Mouse (Mus musculus) thymus, postnatal 4 days (tissue): ENCODE measurements at regions not wholly inside any gene's neighbourhood (a gene's known extent, or its start where the extent isn't known, plus 50 kb on each side); places are given as distances from the start of the nearest gene placed in this dataset.

Experiments used
- DNase-seq: peaks from one replicate; pipeline ENCODE4 v3.0.0; 2021

- no peak for DNase-seq
These were observed 166.7 kb downstream of the Cdh26 start for GRCm38 (mm10) chr2:178597084-178597470.

- DNase-seq: peak; percentile 42
These were observed 168.0 kb downstream of the Cdh26 start for GRCm38 (mm10) chr2:178598371-178598770.

GRCm38 (mm10) chr2:178598836-178599235, 168.5 kb downstream of the Cdh26 start:
- no peak for DNase-seq

GRCm38 (mm10) chr2:178603443-178603842, 173.1 kb downstream of the Cdh26 start:
- no peak for DNase-seq

- DNase-seq: no peak
These were observed 176.4 kb downstream of the Cdh26 start for GRCm38 (mm10) chr2:178606733-178607132.

GRCm38 (mm10) chr2:178610211-178610975, 180.1 kb downstream of the Cdh26 start:
- no peak for DNase-seq

GRCm38 (mm10) chr2:178614761-178615160, 184.4 kb downstream of the Cdh26 start:
- no peak for DNase-seq

- DNase-seq: no peak
These were observed 192.5 kb downstream of the Cdh26 start for GRCm38 (mm10) chr2:178622801-178623200.

- DNase-seq: no peak
These were observed 194.1 kb downstream of the Cdh26 start for GRCm38 (mm10) chr2:178624475-178624874.

- DNase-seq: no peak
These were observed 194.6 kb downstream of the Cdh26 start for GRCm38 (mm10) chr2:178624907-178625306.

GRCm38 (mm10) chr2:178629756-178630155, 199.4 kb downstream of the Cdh26 start:
- peak; percentile 77 for DNase-seq

- no peak for DNase-seq
These were observed 200.2 kb downstream of the Cdh26 start for GRCm38 (mm10) chr2:178630511-178630910.

GRCm38 (mm10) chr2:178631336-178631735, 201.0 kb downstream of the Cdh26 start:
- no peak for DNase-seq

GRCm38 (mm10) chr2:178631966-178632365, 201.6 kb downstream of the Cdh26 start:
- DNase-seq: no peak

- no peak for DNase-seq
These were observed 202.7 kb downstream of the Cdh26 start for GRCm38 (mm10) chr2:178632831-178633585.

- DNase-seq: no peak
These were observed 203.8 kb downstream of the Cdh26 start for GRCm38 (mm10) chr2:178634116-178634515.

GRCm38 (mm10) chr2:178635685-178636084, 205.4 kb downstream of the Cdh26 start:
- no peak for DNase-seq

- no peak for DNase-seq
These were observed 206.6 kb downstream of the Cdh26 start for GRCm38 (mm10) chr2:178636901-178637300.

- no peak for DNase-seq
These were observed 212.1 kb downstream of the Cdh26 start for GRCm38 (mm10) chr2:178642137-178643052.

- no peak for DNase-seq
These were observed 212.7 kb downstream of the Cdh26 start for GRCm38 (mm10) chr2:178643053-178643402.

GRCm38 (mm10) chr2:178643841-178644240, 213.5 kb downstream of the Cdh26 start:
- DNase-seq: no peak

GRCm38 (mm10) chr2:178660071-178660470, 229.7 kb downstream of the Cdh26 start:
- DNase-seq: no peak

GRCm38 (mm10) chr2:178662396-178662795, 232.1 kb downstream of the Cdh26 start:
- no peak for DNase-seq
